Mouse (Mus musculus) layer of hippocampus, adult 8-10 months (tissue): ENCODE measurements around the gene Sgpl1. TPM values are rescaled to one million over a fixed set of nuclear protein-coding genes. Genes with fewer than 3 reads are reported as not detected.

ENCODE experiments used
- DNase-seq, 2 experiments: peaks; one replicate each; pipeline ENCODE4 v3.0.0; 2022; ENCODE audit warnings: low spot score in 2 of 2
- total RNA-seq, 4 experiments: library from RNA; stranded (reverse); gene quantifications; 2 replicates each; pipeline ENCODE4 v1.2.4; 2022

Gene Sgpl1
- 10 to 100 TPM; 26.6 to 45.7 (median 33.5) TPM for total RNA-seq

DNA sequence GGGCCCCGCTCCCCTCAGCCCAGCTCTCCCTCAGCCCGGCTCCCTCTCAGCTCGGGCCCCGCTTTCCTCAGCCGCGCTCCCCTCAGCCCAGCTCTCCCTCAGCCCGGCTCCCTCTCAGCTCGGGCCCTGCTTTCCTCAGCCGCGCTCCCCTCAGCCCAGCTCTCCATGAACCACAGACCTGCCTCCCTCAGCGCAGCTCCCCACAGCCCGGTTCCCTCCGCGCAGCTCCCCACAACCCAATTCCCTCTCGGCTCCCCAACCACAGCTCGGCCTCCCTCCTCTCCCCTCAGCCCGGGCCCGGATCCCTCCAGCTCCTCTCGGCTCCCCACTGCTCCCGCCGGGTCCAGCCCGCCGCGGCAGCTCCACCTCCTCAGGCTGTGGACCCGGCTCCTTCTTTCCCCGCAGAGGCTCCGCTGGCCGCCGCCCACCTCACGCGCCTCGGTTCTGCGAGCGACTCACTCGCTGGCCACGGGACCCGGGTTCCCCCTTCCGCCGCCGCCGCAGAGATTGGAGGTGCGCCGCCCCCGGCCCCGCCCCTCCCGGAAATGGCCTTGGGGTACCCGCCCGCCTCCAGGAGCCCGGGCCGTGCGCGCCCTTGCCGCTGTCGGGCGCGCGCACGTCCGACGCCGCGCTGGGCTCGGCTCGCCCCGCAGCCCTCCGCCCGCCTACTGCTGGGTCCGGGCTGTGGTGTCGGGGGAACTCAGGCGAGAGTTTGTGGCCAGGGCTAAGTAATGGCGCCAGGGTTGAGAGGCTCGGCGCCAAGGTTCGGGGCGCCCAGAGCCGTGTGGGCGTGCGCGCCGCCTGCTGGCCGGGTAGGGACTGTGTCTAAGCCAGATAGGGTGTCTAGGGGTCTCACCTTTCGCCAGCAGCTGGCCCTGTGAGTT lies at the start of gene Sgpl1:
Gene Sgpl1 (minus strand): TSS at position 547 of the 884 bp plus-strand sequence.
- DNase-seq, result peak; percentile 72 to 80

DNA sequence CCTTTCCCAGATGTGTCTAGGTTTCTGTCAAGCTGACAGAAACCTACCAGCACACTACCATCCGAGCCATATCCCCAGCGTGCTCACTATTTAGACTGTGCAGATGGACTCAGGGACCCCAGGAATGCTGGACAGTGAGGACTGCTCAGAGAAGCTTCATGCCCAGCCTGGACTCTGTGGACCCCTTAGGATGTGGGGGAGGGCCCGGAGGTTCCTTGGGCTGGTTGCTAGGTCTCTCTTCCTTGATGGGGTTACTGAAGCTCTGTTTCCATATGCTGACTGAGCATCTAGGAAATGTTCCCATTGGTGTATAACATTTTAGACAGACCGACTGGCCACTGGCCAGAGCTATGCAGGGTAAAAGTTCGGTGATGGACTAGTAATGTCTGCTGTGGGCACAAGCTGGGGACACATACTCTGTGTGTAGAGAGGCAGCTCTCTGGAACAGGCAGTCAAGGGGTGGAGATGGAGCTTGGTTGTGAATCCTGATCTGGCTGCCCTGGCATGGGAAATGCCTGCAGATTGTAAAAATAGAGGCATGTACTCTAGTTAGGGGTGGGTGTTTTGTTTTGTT lies 48.3 kb upstream of the Sgpl1 start:
- no peak for DNase-seq

DNA sequence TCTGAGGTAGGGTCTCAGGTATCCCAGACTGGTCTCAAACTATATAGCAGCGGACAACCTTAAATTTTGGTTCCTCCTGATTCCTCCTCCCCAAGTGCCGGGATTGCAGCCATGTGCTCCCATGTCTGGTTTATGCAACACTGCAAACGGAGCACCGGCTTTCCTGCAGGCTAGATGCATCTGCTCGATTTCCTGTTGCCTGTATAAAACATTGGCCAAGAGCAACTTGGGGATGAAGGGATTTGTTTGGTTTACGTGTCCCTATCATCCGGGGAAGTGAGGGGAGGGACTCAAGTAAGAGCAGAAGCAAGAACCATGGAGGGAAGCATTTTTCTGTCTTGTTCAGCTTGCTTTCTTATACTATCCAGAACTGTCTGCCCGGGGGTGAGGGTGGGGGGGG lies 47.7 kb upstream of the Sgpl1 start:
- no peak for DNase-seq

DNA sequence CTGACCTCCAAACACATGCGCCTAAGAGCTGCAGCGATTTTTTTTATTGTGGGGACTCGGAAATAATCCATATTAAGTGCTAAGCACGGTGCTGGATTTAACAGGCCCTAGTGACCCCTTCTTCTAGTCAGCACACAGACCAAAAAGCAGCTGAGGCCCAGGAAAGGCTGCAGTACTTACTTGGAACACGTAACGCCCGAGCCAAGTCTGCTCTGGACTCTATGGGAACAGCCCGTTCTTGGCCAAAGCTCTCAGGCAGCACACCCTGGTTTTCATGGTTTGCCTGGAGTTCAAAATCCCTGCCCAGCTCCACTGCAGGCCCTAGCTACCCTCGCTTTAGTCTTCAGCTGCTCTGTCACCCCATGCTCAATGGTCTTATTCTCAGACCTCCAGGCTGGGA lies 47.1 kb upstream of the Sgpl1 start:
- DNase-seq, result no peak

DNA sequence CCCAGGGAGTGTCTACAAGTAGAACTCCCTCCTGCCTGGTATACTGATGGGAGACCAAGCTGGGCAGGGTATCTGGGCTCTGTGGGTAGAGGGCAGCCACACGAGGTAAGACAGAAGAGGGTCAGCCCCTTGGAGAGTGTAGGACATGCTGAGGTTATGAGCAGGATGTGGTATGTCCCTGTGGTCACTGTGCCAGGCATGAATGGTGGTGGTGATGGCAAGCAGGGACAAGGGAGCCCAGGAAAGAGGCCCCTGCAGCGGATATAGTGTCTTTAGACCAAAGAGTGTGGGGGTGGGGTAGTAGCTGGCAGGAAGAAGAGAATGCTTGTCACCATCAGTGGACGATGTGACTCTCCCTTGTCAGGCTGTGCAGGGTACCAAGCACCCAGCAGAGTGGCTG lies 40.5 kb upstream of the Sgpl1 start:
- DNase-seq, result no peak

DNA sequence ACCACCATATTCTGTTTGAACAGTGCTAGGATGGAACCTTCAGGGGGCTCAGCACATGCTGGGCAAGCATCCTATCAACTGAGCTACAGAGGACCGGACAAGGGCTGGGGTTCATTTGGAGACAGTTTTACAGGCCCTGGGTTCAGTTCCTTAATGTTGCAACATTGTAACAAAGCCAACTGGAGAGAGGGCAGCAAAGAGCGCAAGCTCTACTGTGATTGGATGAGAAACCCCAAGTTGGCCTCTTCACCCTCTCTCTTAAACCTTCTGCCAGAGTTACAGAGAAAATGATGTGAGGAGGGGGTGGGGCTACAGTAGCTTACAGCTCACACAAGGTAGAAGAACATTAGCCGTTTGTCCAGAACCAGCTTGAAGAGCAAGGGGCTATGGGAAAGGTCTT lies 39.5 kb upstream of the Sgpl1 start:
- DNase-seq, result no peak

DNA sequence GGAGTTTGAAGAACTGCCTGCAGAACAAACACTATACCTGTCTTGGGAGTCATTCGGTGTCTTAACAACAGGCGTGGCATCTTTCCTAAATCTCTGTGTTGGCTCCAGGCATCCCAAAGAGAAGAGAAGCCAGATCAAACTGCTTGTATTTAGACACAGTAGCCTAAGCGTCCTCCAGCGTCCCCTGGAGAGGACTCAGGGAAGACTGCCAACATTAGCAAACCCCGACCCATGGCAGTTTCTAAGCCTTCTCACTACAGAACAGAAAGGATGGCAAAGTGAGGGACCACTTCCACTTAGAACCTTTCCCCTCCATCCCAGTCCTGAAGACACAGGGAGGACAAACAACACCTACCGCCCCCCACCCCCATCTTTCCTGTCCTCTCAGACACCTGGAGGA lies 32.4 kb upstream of the Sgpl1 start:
- DNase-seq, result no peak

DNA sequence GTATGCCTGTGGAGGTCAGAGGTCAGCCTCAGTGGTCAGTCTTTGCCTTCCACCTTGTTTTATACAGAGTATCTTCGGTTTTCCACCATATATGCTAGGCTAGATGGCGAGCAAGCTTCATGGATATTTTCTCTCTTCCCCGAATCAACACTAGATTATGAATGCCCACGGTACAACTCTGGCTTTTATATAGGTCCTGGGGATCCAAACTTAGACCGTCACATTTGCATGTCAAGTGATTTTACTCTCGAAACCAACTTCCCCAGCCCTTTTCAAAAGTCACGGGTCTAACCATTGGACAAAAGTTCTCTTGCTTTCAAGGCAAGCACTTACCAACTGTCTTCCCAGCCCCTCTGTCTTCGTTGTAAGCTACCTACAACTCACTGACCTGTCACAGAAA lies 31.2 kb upstream of the Sgpl1 start:
- DNase-seq, result no peak

DNA sequence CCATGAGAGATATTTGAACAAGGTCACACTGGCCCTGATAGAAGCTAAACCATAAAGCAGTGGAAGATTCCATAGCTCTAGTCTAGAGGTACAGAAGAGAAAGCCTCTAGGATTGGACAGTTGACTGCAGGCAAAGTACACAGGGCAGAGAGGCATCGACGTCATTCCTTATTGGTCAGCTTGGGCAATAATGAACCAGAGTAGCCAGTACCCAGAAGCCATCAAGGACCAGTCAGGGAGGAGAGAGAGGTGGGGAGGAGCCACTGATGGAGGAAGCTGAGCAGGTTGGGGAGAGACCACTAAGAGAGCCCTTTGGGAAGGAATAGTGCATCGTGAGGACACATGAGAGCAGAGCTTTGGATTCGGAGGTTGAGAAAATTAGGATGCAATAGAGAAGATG lies 30.2 kb upstream of the Sgpl1 start:
- DNase-seq, result no peak

DNA sequence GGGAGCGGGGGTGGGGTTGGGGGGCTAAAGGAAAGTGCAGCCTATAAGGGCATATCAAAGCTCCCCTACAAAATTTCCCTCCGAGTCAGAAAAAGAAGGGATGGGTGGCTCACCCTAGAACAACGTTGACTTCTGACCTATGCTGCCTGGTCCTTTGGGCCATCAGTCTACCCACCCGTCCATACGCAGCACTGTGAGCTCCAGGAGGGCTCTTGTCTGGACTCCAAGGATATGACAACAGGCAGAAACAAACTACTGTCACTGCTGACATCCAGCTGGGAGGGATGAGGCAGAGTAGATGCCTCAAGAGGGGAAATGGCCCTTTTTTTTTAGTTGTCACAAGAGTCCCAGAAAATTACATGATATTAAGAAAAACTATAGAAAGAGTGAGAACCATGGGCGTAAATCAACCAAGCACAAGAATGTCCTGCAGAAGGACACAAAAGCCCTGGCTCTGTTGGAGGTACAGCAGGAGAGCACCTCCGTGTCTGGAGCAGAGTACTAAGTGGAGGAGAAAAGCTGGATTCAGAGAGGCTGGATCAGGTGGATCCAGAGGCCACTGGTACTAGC lies 28.8 kb upstream of the Sgpl1 start:
- no peak for DNase-seq

DNA sequence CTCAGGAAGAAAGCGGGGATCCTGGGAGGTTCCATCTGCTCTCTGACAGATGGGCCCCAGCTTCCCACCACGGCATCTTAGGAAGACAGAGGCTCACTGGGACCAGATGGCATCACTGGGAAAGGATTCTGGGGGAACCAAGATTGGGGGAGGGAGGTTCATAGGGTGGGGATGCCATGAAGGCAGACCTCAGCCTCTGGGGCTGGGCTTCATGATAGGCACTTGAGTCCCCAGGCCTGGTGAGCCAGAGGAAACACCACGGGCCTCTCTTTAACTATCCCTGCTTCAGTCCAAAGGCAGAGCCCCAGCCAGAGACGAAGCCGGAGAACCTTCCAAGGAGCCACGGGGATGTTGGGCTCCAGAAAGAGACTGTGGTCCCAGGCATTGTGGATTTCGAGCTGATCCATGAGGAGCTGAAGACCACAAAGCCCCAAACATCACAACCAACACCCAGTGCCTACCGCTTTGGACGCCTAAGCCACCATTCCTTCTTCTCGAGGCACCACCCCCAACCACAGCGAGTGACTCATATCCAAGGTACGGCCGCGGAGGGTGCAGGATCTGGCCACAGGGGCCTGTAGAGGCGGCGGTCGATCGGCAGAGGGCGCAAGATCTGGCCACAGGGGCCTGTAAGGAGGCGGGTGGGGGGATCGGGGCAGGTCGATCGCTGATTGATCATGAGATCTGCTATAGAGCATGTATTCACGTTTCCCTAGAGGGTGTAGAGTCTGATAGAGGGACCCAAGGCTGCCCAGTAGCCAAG lies 28.1 kb upstream of the Sgpl1 start:
- peak; percentile 41 to 67 for DNase-seq

DNA sequence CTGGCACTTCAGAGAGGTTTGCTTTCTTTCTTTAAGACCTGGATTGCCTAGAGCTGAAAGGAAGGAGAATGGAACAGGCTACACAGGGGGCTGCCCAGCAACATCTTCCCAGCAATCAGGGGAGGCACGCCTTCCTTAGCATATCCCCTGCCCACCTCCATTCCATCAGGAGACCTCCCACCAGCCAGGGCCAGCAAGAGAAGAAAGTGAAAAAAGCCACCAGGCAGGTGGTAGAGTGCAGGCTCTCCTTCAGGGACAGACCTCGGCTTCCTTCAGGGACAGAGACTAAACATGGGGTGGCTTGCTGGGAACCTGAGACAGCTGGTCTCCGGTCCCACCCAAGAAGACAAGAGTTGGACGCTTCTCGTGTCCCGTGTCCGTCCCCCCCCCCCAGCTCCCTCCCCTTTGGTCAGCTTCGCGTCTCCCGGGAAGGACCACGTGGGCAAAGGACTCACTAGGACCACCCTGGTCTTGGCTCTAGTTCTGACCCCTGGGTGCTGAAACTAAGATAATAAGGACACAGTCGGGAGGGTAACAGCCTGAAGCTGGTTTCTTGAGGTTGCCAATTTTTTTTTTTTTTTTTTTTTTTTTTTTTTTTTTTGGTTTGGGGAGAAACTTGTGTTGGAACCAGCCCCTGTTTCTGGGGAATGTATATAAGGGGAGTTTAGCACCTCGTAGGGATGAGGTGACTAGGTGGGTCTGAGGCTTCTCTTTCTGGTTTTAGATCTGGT lies 27.4 kb upstream of the Sgpl1 start:
- no peak for DNase-seq

DNA sequence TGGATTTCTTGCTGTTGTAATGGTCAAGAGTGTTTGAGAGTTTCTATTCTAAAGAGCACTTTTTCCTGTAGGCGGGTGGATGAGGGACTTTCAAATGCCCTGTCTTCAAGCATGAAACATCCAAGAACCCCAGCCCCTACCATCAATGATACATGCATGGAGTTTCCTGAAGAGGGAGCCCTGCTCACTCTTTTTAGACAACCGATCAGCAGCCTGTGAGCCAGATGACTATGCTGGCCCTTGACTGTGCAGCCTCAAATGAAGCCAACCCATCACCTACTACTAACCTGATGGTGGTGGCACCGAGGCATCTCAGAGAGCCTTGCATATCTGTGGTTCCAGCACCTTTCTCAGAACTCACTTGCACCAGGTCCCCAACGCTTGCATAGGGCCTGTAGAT lies 25.0 kb upstream of the Sgpl1 start:
- DNase-seq, result no peak

DNA sequence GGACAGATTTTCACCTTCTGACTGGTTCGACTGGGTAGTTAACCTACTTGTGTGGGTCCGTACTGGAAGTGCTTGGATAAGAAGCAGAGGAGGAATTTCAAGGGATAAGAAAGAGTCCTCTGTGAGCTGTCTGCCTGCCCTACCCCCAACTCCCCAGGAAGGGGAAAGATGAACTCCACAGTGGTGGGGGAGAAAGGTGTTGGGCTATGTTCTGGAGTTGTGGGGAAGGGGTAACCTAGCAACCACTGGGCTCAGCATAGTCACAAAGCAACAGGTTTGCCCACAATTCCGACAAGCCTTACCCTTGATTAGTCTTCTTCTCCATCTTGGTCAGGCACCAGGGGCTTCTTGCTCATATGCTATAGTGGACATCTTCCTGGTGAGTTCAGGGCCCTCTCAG lies 24.2 kb upstream of the Sgpl1 start, which contains the start of gene Tbata:
Gene Tbata (plus strand): TSS at position 301 of the 400 bp plus-strand sequence.
- DNase-seq, result no peak

DNA sequence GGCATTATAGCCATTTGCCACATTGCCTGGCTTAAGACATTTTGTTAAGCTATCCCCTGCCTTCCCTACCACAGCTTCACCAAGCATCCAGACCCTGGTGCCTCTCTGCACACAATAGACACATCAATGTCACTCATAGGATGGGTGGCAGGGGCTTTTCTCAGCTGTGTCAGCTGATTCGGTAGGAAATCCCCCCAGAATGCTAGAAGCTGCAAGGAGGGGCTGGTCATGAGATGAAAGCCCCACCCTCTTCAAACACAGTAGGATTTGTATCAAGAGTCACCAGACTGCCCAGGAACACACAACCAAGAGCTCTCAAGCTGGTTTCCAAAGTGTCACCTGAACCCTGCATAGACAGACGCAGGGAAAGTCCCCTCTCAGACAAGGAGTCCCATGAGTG lies 20.9 kb upstream of the Sgpl1 start:
- no peak for DNase-seq

DNA sequence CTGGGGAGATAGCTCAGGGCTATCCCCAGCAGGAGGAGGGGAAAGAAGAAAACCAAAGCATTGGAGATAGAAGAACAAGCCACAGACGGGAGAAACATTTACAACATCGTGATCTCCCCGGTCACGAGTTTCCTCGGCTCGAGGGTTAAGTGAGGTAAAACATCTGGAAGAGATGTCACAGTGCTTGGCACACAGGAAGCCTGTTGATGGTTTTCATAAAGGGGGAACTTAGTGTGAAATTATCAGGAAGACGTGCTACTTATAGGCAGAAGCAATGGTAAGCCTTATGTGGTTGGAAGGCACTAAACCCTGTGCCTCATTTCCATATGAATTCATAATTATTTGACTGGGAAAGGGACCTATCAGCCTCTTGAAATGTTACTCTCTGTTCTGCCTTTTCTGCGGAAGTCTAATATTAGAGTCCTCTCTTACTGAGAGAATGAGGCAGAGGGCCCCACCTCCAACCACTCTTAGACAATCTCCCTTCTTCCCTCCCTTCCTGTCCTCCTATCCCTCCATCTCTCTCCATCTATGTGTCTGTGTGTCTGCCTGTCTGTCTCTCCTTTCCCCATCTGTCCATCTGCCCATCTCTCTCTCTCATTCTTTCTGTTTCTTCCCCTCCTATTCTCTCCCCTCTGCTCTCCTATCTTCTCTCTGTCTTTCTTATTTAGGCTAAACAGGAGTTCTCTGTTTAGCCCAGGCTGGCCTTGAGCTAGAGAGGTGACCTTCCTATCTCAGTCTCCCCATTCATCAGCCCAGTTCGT lies 20.0 kb upstream of the Sgpl1 start:
- DNase-seq, result no peak

DNA sequence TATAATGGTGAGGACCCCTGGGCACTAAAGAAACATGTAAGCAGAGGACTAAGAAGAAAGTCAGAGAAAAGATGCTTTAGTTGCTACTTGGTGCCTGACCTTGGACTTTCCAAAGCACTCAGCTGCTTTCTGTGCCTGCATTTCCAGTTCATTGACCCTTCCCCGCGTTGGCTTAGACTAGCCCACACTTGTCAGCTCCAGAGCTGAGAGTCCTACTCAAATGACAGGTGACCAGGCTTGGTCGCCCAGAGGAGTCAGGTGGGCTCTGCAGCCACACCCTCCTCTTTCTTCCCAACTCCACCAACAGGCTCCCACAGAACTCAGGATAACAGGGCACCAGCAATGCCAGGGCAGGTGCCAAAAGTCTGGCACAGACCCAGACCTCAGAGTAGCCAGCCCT lies 14.9 kb upstream of the Sgpl1 start:
- no peak for DNase-seq

DNA sequence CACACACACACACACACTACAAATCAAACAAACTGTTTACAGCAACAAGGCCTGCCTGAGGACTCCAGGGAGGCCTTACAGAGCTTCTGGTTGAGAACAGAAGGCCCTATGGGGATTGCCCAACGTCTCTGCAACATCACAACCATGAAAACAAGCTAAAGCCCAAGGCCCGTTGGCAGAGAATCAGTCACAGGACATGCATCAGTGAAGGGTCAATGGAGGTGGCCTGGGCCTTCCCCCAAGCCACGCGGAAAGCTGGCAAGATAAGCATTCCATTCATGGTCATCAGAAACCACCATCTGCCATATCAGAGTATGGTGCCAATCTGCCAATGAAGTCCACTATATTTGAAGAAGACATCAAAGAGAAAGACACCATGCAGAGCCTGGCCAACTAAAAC lies 13.2 kb upstream of the Sgpl1 start:
- no peak for DNase-seq

DNA sequence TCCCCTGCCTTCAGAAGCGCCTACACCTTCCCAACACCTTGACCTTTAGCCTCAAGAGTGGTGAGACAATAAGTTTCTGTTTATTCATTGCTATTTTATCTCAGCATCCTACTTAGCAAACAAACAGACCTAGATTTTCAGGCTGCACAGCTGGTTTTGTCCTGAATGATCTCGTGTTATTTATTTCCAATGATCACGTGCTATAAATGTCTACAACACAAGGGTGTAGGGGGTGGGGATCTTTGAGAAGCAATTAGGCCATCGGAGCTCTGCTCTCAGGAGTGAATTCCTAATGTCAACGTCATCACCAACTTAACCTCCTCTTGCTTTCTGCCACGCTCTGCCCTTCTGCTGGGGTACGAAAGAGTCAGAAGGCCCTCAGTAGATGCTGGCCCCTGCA lies 12.6 kb upstream of the Sgpl1 start:
- no peak for DNase-seq

DNA sequence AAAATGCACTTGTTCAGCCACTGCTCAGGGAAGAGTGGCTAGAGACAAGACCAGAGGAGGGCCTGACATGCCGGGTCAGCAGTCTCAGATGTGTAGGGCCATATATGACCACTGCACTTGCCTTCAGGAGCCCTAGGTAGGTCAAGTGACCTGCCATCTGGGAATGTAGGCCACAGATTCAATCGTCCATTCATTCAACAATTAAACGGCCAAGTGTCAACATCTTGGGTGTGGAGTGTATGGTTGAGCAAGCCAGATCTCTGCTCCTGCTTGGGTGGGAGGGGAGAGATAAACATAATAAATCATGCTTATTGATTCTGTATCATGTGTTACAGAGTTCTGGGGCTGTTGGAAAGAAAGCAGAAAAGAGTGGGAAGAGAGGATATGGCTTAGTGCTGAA lies 11.1 kb upstream of the Sgpl1 start:
- no peak for DNase-seq

DNA sequence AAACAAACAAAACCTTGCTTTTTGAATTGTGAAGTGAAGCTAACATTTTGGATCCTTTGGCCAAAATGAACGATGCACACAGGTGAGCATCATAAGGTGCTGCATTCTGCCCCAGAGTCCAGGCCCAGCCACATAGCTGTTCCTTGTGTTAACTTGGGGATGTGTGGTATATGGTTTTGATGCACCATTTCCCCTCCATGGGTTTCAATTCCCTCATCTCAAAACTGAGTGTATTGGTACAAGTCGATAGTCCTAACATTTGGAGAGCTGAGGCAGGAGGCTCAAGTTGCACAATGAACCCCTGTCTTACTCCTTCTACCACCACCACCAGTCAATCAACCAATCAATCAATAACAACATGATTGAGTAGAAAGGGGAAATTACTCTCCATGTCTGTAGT lies 8.9 kb upstream of the Sgpl1 start:
- DNase-seq, result no peak
